Comparison of ENCODE assay signal across 30 mouse cellular contexts in genomic region chr11:115059797-115060196, GRCm38 (mm10). TPM values are rescaled to one million over a fixed set of nuclear protein-coding genes. Genes with fewer than 3 reads are reported as not detected.
"Had no signal": no experiment of that assay in that cellular context is flagged by ENCODE, and none has a peak within 500 bp of the region (broad histone marks: within the 10 kb centered on the region; RNA-seq: fewer than 3 reads in every experiment).

No protein-coding gene starts in this region.

- H3K9me3 ChIP-seq: liver, embryonic 13.5 days; lung, embryonic 15.5 days; neural tube, embryonic 12.5 days; neural tube, embryonic 15.5 days had no signal

- H3K36me3 ChIP-seq: liver, embryonic 13.5 days; lung, embryonic 15.5 days; neural tube, embryonic 12.5 days; neural tube, embryonic 15.5 days had no signal

- H3K4me1 ChIP-seq: liver, embryonic 13.5 days; lung, embryonic 15.5 days; neural tube, embryonic 12.5 days; neural tube, embryonic 15.5 days had no signal

- H3K27ac ChIP-seq: kidney, postnatal 0 days; left cerebral cortex, adult 2 months; liver, embryonic 13.5 days; lung, embryonic 15.5 days; macrophage; neural tube, embryonic 12.5 days; neural tube, embryonic 15.5 days; stomach, postnatal 0 days had no signal

- H3K4me3 ChIP-seq: left cerebral cortex, adult 2 months; liver, embryonic 13.5 days; lung, embryonic 15.5 days; neural tube, embryonic 12.5 days; neural tube, embryonic 15.5 days had no signal

- H3K9ac ChIP-seq: liver, embryonic 13.5 days; lung, embryonic 15.5 days; neural tube, embryonic 12.5 days; neural tube, embryonic 15.5 days had no signal

- H3K27me3 ChIP-seq: liver, embryonic 13.5 days; lung, embryonic 15.5 days had no signal

- ATAC-seq: intestine, postnatal 0 days had no signal

- DNase-seq: kidney, adult 2 months; kidney, postnatal 25 days; layer of hippocampus, postnatal 36 days; liver, embryonic 13.5 days; midbrain, embryonic 14.5 days; right cerebral cortex, adult 18-20 months; right cerebral cortex, postnatal 14 days; right cerebral cortex, postnatal 4 days; thymus, adult 2 months; thymus, postnatal 14 days had no signal

- H3K4me2 ChIP-seq: liver, embryonic 13.5 days; lung, embryonic 15.5 days; midbrain, embryonic 11.5 days; neural tube, embryonic 12.5 days; neural tube, embryonic 15.5 days had no signal

RNA-seq across cellular contexts. Expression of gene Cd300e, which starts 2.2 kb away (rescaled TPM):
- total RNA-seq: layer of hippocampus, postnatal 10 days; layer of hippocampus, postnatal 36 days; left cerebral cortex, postnatal 10 days; left cerebral cortex, postnatal 36 days; megakaryocyte-erythroid progenitor cell, adult 5-6 weeks; midbrain, postnatal 0 days had no signal
- polyA plus RNA-seq: kidney, embryonic 14.5 days; kidney, postnatal 0 days; limb, embryonic 11.5 days; midbrain, embryonic 11.5 days; midbrain, embryonic 14.5 days; neural tube, embryonic 12.5 days; stomach, postnatal 0 days had no signal

RNA-seq across cellular contexts. Expression of gene Cd300ld3, which starts 11.6 kb away (rescaled TPM):
- total RNA-seq: layer of hippocampus, postnatal 10 days; layer of hippocampus, postnatal 36 days; left cerebral cortex, postnatal 10 days had no signal
- polyA plus RNA-seq: intestine, embryonic 14.5 days; intestine, postnatal 0 days; kidney, embryonic 14.5 days; kidney, postnatal 0 days; limb, embryonic 11.5 days; liver, embryonic 13.5 days; liver, embryonic 16.5 days; lung, embryonic 15.5 days; midbrain, embryonic 11.5 days; midbrain, embryonic 14.5 days; midbrain, postnatal 0 days; neural tube, embryonic 12.5 days; neural tube, embryonic 15.5 days; stomach, embryonic 14.5 days; stomach, postnatal 0 days had no signal

RNA-seq across cellular contexts. Expression of gene Cd300ld5, which starts 22.2 kb away (rescaled TPM):
- total RNA-seq: left cerebral cortex, postnatal 10 days had no signal
- polyA plus RNA-seq: intestine, embryonic 14.5 days; intestine, postnatal 0 days; kidney, embryonic 14.5 days; kidney, postnatal 0 days; large intestine, adult 2 months; limb, embryonic 11.5 days; liver, embryonic 13.5 days; liver, embryonic 16.5 days; lung, embryonic 15.5 days; midbrain, embryonic 11.5 days; midbrain, embryonic 14.5 days; midbrain, postnatal 0 days; neural tube, embryonic 12.5 days; neural tube, embryonic 15.5 days; stomach, embryonic 14.5 days; stomach, postnatal 0 days had no signal

RNA-seq across cellular contexts. Expression of gene Cd300ld4, which starts 33.0 kb away (rescaled TPM):
- total RNA-seq: layer of hippocampus, postnatal 10 days; left cerebral cortex, adult 2 months; left cerebral cortex, postnatal 36 days; midbrain, postnatal 0 days had no signal
- polyA plus RNA-seq: intestine, embryonic 14.5 days; intestine, postnatal 0 days; kidney, embryonic 14.5 days; kidney, postnatal 0 days; limb, embryonic 11.5 days; liver, embryonic 13.5 days; liver, embryonic 16.5 days; lung, embryonic 15.5 days; midbrain, embryonic 11.5 days; midbrain, embryonic 14.5 days; midbrain, postnatal 0 days; neural tube, embryonic 12.5 days; neural tube, embryonic 15.5 days; stomach, embryonic 14.5 days; stomach, postnatal 0 days had no signal
